Mouse (Mus musculus): ENCODE results near the gene Mark1. TPM values are rescaled to one million over a fixed set of nuclear protein-coding genes. Genes with fewer than 3 reads are reported as not detected.

The Mark1 gene
- 5.5 and 7.4 TPM in 2 replicates for polyA plus RNA-seq (2014; fragmentation: Nextera tagmentation; extraction: Ambion mirVana)

DNA sequence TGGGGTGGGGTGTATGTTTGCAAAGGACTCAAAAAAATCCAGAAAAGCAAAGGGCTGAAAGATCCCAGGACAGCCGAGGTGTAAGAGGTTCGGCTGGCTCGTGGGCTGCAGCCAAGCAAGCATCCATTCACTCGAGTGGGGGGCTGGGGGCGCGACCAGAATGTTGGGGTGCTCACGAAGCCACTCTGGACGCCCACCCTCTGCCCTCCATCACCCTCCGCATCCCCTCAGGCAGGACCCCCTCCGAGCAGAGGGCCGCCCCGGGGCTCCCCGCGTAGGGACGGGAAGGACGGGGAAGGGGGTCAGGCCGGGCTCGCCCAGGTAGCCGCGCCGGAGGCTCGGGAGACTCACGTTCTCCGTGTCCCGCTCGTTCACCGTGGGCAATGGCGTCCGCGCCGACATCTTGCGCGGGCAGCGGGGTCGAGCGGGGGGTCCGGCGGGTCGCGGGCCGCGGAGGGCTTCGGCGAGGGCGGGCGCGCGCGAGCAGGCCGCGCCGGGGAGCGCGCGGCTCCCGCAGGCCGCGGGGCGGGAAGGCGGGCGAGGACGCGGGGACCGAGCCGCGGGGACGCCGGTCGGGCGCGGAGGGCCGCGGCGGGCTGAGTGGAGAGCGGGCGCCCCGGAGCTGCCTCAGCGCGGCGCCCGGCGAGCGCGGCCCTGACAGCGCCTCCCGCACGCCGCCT is at the start of gene Mark1:
TSS of gene Mark1 (minus strand) at position 500 of the 680 bp plus-strand sequence.
- WGBS, result under 1% methylated on average over 74 of the region's 88 CpGs
- H3K4me2 ChIP-seq (ENCODE audit: low read depth, low read length, severe bottlenecking), result peak within 1 kb of the TSS; percentile 67
- H3K9me3 ChIP-seq (ENCODE audit: control insufficient read depth, low read length), result no peaks in the 10 kb centered on the region
- H3K4me3 ChIP-seq (ENCODE audit: low read depth, low read length), result peak within 1 kb of the TSS; percentile 86
- peak; percentile 58 for ATAC-seq (replicated peaks; ENCODE audit: low FRiP score)
- DNase-seq (ENCODE audit: low spot score), result peak; percentile 76
- no peaks in the 10 kb centered on the region for H3K27me3 ChIP-seq (ENCODE audit: control insufficient read depth, insufficient read depth, low read length)
- H3K9ac ChIP-seq (ENCODE audit: low read length), result peak within 1 kb of the TSS; percentile 94
- H3K4me1 ChIP-seq (replicated peaks; ENCODE audit: control insufficient read depth, insufficient read depth, low read length), result peaks cover 8% of the 10 kb centered on the region
- peak within 1 kb of the TSS; percentile 10; the same call in 1 of the 2 replicates for H3K27ac ChIP-seq (ENCODE audit: low read depth, low read length)
- no peaks in the 10 kb centered on the region for H3K36me3 ChIP-seq (ENCODE audit: control insufficient read depth, insufficient read depth, low read length)

- ATAC-seq (replicated peaks; ENCODE audit: low FRiP score) (no peak), DNase-seq (ENCODE audit: low spot score) (no peak)
- Histone ChIP-seq H3K9me3 (ENCODE audit: control insufficient read depth, low read length) (no peaks in the 10 kb centered on the region), H3K4me3 (ENCODE audit: low read depth, low read length) (no peak overlapping the region), H3K4me1 (replicated peaks; ENCODE audit: control insufficient read depth, insufficient read depth, low read length) (no peaks in the 10 kb centered on the region), H3K27ac (ENCODE audit: low read depth, low read length) (no peak overlapping the region), H3K9ac (ENCODE audit: low read length) (no peak overlapping the region), H3K36me3 (ENCODE audit: control insufficient read depth, insufficient read depth, low read length) (no peaks in the 10 kb centered on the region), H3K4me2 (ENCODE audit: low read depth, low read length, severe bottlenecking) (no peak overlapping the region), H3K27me3 (ENCODE audit: control insufficient read depth, insufficient read depth, low read length) (no peaks in the 10 kb centered on the region)
- WGBS, result 86% methylated on average over 12 of the region's 12 CpGs
Observed at GRCm38 (mm10) chr1:185047516-185048247, 48.3 kb upstream of the Mark1 start.

DNA sequence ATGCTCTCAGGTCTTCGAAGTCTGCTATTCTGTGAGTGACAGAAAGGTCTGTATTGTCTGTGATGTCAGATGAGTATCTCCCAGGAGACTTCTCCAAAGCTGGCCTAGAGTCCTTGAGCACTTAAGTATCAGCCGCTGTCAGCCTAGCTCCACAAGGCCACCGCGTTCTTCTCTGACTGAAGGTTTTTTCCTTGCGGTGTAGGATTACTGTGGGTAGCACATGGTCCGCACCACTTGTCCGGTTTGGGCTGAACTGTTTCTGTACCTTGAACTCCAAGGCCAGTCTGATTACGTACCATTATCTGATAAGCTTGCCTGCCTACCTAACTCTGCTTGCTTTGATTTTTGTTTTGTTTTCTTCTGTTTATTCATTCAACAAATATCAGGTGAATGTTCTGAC is 47.1 kb upstream of the Mark1 start:
- H3K9ac ChIP-seq (ENCODE audit: low read length), result no peak overlapping the region
- 93% methylated on average over 8 of the region's 8 CpGs for WGBS
- no peak for ATAC-seq (replicated peaks; ENCODE audit: low FRiP score)
- H3K27ac ChIP-seq (ENCODE audit: low read depth, low read length), result no peak overlapping the region
- H3K9me3 ChIP-seq (ENCODE audit: control insufficient read depth, low read length), result no peaks in the 10 kb centered on the region
- H3K4me3 ChIP-seq (ENCODE audit: low read depth, low read length), result no peak overlapping the region
- no peaks in the 10 kb centered on the region for H3K4me1 ChIP-seq (replicated peaks; ENCODE audit: control insufficient read depth, insufficient read depth, low read length)
- H3K27me3 ChIP-seq (ENCODE audit: control insufficient read depth, insufficient read depth, low read length), result no peaks in the 10 kb centered on the region
- DNase-seq (ENCODE audit: low spot score), result no peak
- no peaks in the 10 kb centered on the region for H3K36me3 ChIP-seq (ENCODE audit: control insufficient read depth, insufficient read depth, low read length)
- no peak overlapping the region for H3K4me2 ChIP-seq (ENCODE audit: low read depth, low read length, severe bottlenecking)

DNA sequence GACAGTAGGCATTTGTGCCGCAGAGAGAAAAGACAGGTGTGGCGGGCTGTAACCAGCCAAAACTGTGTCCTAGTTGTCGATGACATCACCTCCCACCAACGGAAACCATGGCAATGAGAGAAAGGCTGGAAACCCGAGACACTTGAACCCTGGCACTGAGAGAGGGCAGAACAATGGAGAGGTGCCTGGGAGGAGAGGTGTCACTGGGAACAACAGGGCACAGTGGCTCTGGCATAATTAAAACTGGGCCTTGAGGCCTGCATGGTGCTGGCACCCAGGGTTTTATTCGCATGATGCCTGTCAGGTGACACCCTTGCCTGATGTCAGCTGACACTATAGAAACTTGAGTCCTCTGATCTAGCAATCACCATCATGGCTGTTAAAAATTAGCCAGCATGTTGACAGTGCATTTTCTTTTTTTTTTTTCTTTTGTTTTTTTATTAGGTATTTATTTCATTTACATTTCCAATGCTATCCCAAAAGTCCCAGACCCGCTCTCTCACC is 38.9 kb upstream of the Mark1 start:
- no peaks in the 10 kb centered on the region for H3K36me3 ChIP-seq (ENCODE audit: control insufficient read depth, insufficient read depth, low read length)
- no peaks in the 10 kb centered on the region for H3K4me1 ChIP-seq (replicated peaks; ENCODE audit: control insufficient read depth, insufficient read depth, low read length)
- H3K4me3 ChIP-seq (ENCODE audit: low read depth, low read length), result no peak overlapping the region
- H3K4me2 ChIP-seq (ENCODE audit: low read depth, low read length, severe bottlenecking), result no peak overlapping the region
- no peak overlapping the region for H3K9ac ChIP-seq (ENCODE audit: low read length)
- DNase-seq (ENCODE audit: low spot score), result no peak
- no peaks in the 10 kb centered on the region for H3K9me3 ChIP-seq (ENCODE audit: control insufficient read depth, low read length)
- 76% methylated on average over 7 of the region's 7 CpGs for WGBS
- H3K27ac ChIP-seq (ENCODE audit: low read depth, low read length), result no peak overlapping the region
- no peaks in the 10 kb centered on the region for H3K27me3 ChIP-seq (ENCODE audit: control insufficient read depth, insufficient read depth, low read length)
- 0 out of 2 replicates have a peak, but pooled peaks have one; percentile 51 for ATAC-seq (replicated peaks; ENCODE audit: low FRiP score)

DNA sequence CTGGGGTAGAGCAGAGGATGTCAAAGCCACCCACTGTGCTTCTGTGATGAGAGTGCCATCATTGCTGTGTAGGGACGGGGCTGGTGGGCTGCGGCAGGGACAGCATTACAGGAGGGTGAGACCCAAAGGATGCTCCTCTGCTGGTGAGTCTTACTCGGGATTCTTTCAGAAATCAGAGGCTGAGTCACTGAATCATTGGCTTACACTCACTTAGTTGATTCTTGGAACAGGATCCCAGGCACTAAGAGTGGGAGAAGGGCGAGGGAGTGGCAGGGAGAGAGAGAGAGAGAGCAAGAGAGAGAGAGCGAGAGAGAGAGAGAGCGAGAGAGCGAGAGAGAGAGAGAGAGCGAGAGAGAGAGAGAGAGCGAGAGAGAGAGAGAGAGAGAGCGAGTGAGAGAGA is 31.2 kb upstream of the Mark1 start:
- DNase-seq (ENCODE audit: low spot score) (no peak), ATAC-seq (replicated peaks; ENCODE audit: low FRiP score) (no peak)
- no peak overlapping the region for H3K4me2 ChIP-seq (ENCODE audit: low read depth, low read length, severe bottlenecking)
- no peaks in the 10 kb centered on the region for H3K27me3 ChIP-seq (ENCODE audit: control insufficient read depth, insufficient read depth, low read length)
- no peaks in the 10 kb centered on the region for H3K4me1 ChIP-seq (replicated peaks; ENCODE audit: control insufficient read depth, insufficient read depth, low read length)
- H3K36me3 ChIP-seq (ENCODE audit: control insufficient read depth, insufficient read depth, low read length), result no peaks in the 10 kb centered on the region
- 84% methylated on average over 10 of the region's 10 CpGs for WGBS
- H3K4me3 ChIP-seq (ENCODE audit: low read depth, low read length), result no peak overlapping the region
- H3K9me3 ChIP-seq (ENCODE audit: control insufficient read depth, low read length), result no peaks in the 10 kb centered on the region
- H3K9ac ChIP-seq (ENCODE audit: low read length), result no peak overlapping the region
- H3K27ac ChIP-seq (ENCODE audit: low read depth, low read length), result no peak overlapping the region

- no peak overlapping the region for H3K4me3 ChIP-seq (ENCODE audit: low read depth, low read length)
- H3K4me1 ChIP-seq (replicated peaks; ENCODE audit: control insufficient read depth, insufficient read depth, low read length), result no peaks in the 10 kb centered on the region
- no peak for DNase-seq (ENCODE audit: low spot score)
- H3K9ac ChIP-seq (ENCODE audit: low read length), result no peak overlapping the region
- H3K4me2 ChIP-seq (ENCODE audit: low read depth, low read length, severe bottlenecking), result no peak overlapping the region
- no peaks in the 10 kb centered on the region for H3K27me3 ChIP-seq (ENCODE audit: control insufficient read depth, insufficient read depth, low read length)
- no peak for ATAC-seq (replicated peaks; ENCODE audit: low FRiP score)
- H3K9me3 ChIP-seq (ENCODE audit: control insufficient read depth, low read length), result no peaks in the 10 kb centered on the region
- H3K27ac ChIP-seq (ENCODE audit: low read depth, low read length), result no peak overlapping the region
- H3K36me3 ChIP-seq (ENCODE audit: control insufficient read depth, insufficient read depth, low read length), result no peaks in the 10 kb centered on the region
- WGBS, result 81% methylated on average over 13 of the region's 13 CpGs
Observed at GRCm38 (mm10) chr1:185020429-185021168, 21.2 kb upstream of the Mark1 start.

DNA sequence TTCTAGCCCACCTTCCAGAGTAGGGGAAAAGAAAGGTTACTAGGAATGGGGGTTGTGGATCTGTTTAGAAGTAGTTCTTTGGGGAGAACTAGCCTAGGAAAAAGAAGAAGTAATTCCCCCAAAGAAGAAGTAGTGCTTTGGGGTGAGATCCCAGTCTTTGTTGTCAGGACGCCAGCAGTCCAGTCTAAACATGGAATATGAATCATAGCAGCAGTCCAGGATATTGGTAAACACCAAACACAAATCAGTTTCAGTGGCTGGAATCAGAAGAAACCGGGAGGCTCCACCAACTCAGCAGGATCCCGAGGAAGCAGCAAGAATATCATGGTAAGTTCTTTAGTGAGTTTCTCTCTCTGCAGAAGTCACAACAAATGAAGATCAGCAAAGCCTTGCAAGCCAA is 13.2 kb upstream of the Mark1 start:
- H3K9ac ChIP-seq (ENCODE audit: low read length), result no peak overlapping the region
- no peaks in the 10 kb centered on the region for H3K27me3 ChIP-seq (ENCODE audit: control insufficient read depth, insufficient read depth, low read length)
- H3K4me2 ChIP-seq (ENCODE audit: low read depth, low read length, severe bottlenecking), result no peak overlapping the region
- no peak overlapping the region for H3K27ac ChIP-seq (ENCODE audit: low read depth, low read length)
- no peak for ATAC-seq (replicated peaks; ENCODE audit: low FRiP score)
- H3K9me3 ChIP-seq (ENCODE audit: control insufficient read depth, low read length), result no peaks in the 10 kb centered on the region
- H3K4me1 ChIP-seq (replicated peaks; ENCODE audit: control insufficient read depth, insufficient read depth, low read length), result no peaks in the 10 kb centered on the region
- WGBS, result 77% methylated on average over 3 of the region's 3 CpGs
- no peak overlapping the region for H3K4me3 ChIP-seq (ENCODE audit: low read depth, low read length)
- DNase-seq (ENCODE audit: low spot score), result no peak
- no peaks in the 10 kb centered on the region for H3K36me3 ChIP-seq (ENCODE audit: control insufficient read depth, insufficient read depth, low read length)

GRCm38 (mm10) chr1:185007066-185007465 is 7.7 kb upstream of the Mark1 start:
- WGBS, result 83% methylated on average over 5 of the region's 5 CpGs
- no peak for ATAC-seq (replicated peaks; ENCODE audit: low FRiP score)

More at GRCm38 (mm10) chr1:185007066-185007465, 7.7 kb upstream of the Mark1 start:
- Histone ChIP-seq H3K27me3 (ENCODE audit: control insufficient read depth, insufficient read depth, low read length) (no peaks in the 10 kb centered on the region), H3K27ac (ENCODE audit: low read depth, low read length) (no peak overlapping the region), H3K4me3 (ENCODE audit: low read depth, low read length) (no peak overlapping the region), H3K9me3 (ENCODE audit: control insufficient read depth, low read length) (no peaks in the 10 kb centered on the region), H3K9ac (ENCODE audit: low read length) (no peak overlapping the region), H3K36me3 (ENCODE audit: control insufficient read depth, insufficient read depth, low read length) (no peaks in the 10 kb centered on the region), H3K4me1 (replicated peaks; ENCODE audit: control insufficient read depth, insufficient read depth, low read length) (no peaks in the 10 kb centered on the region), H3K4me2 (ENCODE audit: low read depth, low read length, severe bottlenecking) (no peak overlapping the region)
- DNase-seq (ENCODE audit: low spot score), result no peak

Measured in forebrain, embryonic 11.5 days (tissue).